Mouse (Mus musculus): ENCODE data around the gene Plekhh2. TPM values are rescaled to one million over a fixed set of nuclear protein-coding genes. Genes with fewer than 3 reads are reported as not detected.

Gene Plekhh2
- polyA plus RNA-seq, 1 experiment, result 0.63 TPM

DNA sequence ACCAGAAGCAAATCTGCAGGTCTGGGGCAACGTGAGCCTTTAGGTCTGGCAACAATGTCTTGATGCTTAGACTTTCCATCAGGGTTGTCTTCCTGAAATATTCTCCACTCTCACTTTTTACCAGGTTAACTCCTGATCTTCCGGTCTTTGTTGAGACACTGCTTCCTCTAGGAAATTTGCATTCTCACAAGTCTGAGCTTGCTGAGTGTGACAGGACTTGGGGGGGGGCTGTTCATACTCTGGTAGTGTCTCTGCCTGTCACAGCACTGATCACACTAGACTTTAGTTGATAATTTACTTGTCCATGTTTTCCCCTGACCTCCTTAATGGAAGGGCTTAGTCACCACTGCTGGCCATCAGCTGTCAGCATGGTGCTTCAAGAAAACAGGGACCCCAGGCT lies 24.3 kb upstream of the Plekhh2 start:
- H3K4me3 ChIP-seq (ENCODE audit: insufficient read depth, low read length), result no peak overlapping the region
- no peak for TF ChIP-seq CTCF (IDR thresholded peaks at IDR 0.05; ENCODE audit: low read depth, low read length)
- H3K4me1 ChIP-seq (ENCODE audit: control insufficient read depth, insufficient read depth, low read length), result no peaks in the 10 kb centered on the region
- no peak overlapping the region for H3K27ac ChIP-seq (ENCODE audit: insufficient read depth, low read depth, low read length)

DNA sequence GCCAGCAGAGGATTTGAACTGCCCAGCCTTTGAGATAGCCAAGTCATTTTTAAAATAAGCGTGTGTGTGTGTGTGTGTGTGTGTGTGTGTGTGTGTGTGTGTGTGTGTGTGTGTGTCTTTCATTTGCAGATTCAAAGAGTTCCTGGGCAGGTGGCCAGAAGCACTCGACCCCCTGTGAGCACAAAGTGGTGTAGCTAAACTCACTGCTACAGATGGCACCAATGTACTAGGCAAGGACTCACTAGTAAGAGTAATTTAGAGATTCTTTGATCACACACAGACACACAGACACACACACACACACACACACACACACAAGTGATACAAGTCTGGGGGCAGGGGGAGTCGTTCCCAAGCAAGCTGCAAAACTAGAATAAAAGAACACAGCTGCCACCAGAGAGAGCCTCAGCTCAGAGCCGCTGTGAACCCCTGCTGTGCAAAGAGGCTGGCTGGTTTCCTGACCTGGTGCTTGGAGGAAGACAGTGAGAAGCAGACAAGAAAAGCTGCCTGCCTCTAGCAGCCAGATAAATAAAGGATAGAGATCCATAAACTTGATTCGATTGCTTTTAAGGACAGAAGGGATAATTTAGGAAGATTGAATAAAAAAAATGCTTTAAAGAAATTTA lies 19.3 kb upstream of the Plekhh2 start:
- Histone ChIP-seq H3K27ac (ENCODE audit: insufficient read depth, low read depth, low read length) (no peak overlapping the region), H3K4me3 (ENCODE audit: insufficient read depth, low read length) (no peak overlapping the region), H3K4me1 (ENCODE audit: control insufficient read depth, insufficient read depth, low read length) (no peaks in the 10 kb centered on the region)
- no peak for TF ChIP-seq CTCF (IDR thresholded peaks at IDR 0.05; ENCODE audit: low read depth, low read length)
- no peak for TF ChIP-seq POLR2A (IDR thresholded peaks at IDR 0.05; ENCODE audit: borderline replicate concordance, low read depth, low read length)

DNA sequence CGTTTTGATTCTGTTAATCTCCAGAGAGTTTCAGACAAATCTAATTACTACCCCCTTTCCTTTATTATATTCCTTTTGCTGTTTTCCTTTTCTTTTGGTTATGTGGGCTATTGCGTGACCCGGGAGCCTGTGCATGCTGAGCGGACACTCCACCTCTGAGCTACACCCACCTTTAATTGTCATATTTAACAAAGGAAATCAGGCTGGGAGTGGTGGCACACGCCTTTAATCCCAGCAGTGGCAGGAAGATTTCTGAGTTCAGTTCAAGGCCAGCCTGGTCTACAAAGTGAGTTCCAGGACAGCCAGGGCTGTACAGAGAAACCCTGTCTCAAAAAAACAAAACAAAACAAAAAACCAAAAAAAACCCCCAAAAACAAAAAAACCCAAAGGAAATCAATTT lies 14.7 kb upstream of the Plekhh2 start:
- Histone ChIP-seq H3K4me3 (ENCODE audit: insufficient read depth, low read length) (no peak overlapping the region), H3K4me1 (ENCODE audit: control insufficient read depth, insufficient read depth, low read length) (no peaks in the 10 kb centered on the region), H3K27ac (ENCODE audit: insufficient read depth, low read depth, low read length) (no peak overlapping the region)
- TF ChIP-seq POLR2A (IDR thresholded peaks at IDR 0.05; ENCODE audit: borderline replicate concordance, low read depth, low read length) (no peak), CTCF (IDR thresholded peaks at IDR 0.05; ENCODE audit: low read depth, low read length) (no peak)

DNA sequence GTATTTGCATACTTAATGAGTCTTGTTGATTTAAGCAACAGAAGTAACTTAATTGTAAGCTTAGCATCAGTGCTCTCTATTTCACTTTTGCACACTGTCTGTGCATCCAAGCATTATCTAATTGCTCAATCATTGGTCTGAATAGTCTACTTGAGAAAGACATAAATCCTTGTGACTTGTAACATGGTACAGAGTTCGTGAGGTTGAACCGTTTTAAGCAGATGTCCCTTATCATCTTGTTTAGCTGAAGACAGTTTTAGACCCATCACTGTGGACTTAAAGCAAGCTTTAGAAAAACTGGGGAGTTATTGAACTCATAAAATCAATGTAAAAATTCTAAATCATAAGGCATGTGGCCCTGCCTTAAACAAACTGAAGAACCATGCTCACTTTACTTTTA lies 14.1 kb upstream of the Plekhh2 start:
- H3K4me1 ChIP-seq (ENCODE audit: control insufficient read depth, insufficient read depth, low read length), result no peaks in the 10 kb centered on the region
- no peak overlapping the region for H3K4me3 ChIP-seq (ENCODE audit: insufficient read depth, low read length)
- H3K27ac ChIP-seq (ENCODE audit: insufficient read depth, low read depth, low read length), result no peak overlapping the region
- TF ChIP-seq POLR2A (IDR thresholded peaks at IDR 0.05; ENCODE audit: borderline replicate concordance, low read depth, low read length), result no peak
- TF ChIP-seq CTCF (IDR thresholded peaks at IDR 0.05; ENCODE audit: low read depth, low read length), result no peak

DNA sequence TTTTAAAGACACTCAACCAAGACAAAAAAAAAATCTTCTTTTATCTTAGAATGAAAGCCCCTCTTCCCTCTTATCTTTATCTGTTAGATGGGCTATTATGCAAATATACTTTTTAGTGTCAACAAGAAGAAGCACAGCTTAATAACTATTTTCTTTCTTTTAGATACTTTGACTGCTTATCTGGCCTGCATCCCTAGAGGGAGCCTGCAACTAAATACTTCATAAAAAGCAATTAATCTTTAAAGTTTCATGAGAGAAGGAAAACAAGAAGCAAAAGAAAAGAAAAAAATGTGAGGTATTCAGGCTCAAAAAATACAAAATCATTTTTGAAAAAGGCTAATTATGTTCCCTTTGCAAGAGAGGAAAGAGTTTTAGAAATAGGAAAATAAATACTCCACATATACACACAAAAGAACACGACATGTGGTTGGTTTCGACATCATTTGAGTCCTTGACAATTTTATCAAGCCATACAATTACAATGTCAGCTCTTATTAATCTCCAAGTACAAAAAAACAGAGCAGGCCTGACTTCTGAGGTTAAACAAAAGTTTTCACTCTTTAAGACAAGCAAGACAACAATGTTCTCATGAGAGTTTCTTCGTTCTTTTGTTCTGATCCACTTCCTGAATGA lies 13.6 kb upstream of the Plekhh2 start:
- TF ChIP-seq CTCF (IDR thresholded peaks at IDR 0.05; ENCODE audit: low read depth, low read length), result no peak
- no peak for TF ChIP-seq POLR2A (IDR thresholded peaks at IDR 0.05; ENCODE audit: borderline replicate concordance, low read depth, low read length)
- Histone ChIP-seq H3K27ac (ENCODE audit: insufficient read depth, low read depth, low read length) (no peak overlapping the region), H3K4me3 (ENCODE audit: insufficient read depth, low read length) (no peak overlapping the region), H3K4me1 (ENCODE audit: control insufficient read depth, insufficient read depth, low read length) (no peaks in the 10 kb centered on the region)

DNA sequence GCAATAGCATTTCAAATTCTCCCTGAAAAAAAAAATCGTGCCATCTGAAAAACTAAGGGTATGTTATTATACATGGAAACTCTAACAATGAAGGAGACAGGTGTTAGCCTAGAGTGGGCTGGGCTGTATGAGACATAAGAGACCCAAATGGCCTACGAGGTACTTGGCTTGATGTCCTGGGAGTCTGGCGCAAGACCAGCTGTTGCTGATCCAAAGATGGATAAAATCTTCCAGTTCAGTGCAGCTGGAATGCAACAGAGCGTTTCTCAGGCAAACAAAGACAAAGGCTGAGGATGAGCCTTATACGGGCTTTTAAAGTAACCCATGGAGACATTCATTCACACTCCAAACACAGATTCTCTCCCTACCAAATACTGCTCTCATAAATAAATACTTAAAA lies 13.1 kb upstream of the Plekhh2 start:
- no peak for TF ChIP-seq POLR2A (IDR thresholded peaks at IDR 0.05; ENCODE audit: borderline replicate concordance, low read depth, low read length)
- no peak for TF ChIP-seq CTCF (IDR thresholded peaks at IDR 0.05; ENCODE audit: low read depth, low read length)
- H3K4me3 ChIP-seq (ENCODE audit: insufficient read depth, low read length), result no peak overlapping the region
- H3K27ac ChIP-seq (ENCODE audit: insufficient read depth, low read depth, low read length), result no peak overlapping the region
- no peaks in the 10 kb centered on the region for H3K4me1 ChIP-seq (ENCODE audit: control insufficient read depth, insufficient read depth, low read length)

DNA sequence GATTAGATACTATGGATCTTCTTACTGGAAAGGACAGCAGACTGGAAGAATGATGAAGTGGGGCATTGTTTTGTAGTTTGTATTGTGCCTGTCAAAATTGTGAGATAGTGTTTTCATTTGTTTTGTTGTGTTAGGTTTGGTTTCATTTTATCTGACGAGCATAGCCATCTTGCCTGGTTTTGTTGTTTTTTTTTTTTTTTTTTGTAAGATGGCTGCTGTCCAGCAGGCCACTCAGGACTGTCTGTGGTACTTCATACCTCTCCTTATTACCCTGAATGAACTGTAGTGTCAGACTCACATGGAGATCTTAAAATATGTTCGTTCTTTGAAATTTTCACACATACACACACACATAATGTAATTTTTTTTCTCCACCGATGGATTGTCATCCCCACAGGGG lies 9.4 kb upstream of the Plekhh2 start:
- TF ChIP-seq POLR2A (IDR thresholded peaks at IDR 0.05; ENCODE audit: borderline replicate concordance, low read depth, low read length) (no peak), CTCF (IDR thresholded peaks at IDR 0.05; ENCODE audit: low read depth, low read length) (no peak)

DNA sequence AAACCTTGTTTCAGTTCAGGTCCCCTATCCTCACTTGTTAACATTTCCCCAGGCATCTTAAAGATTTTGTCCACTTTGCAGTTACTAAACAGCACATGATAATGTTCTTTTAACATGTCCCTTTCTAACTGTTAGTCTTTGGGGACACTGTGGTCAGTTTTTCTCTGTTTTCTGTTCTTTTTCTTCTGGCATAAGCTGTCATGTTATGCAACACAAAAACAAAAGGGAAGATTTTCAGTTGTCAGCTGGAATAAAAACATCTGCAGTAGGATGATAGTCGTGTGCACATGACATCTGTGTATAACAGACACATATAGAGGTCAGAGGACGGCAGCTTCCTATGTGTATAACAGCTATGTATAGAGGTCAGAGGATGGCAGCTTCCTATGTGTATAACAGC lies 5.8 kb upstream of the Plekhh2 start:
- no peak overlapping the region for H3K27ac ChIP-seq (ENCODE audit: insufficient read depth, low read depth, low read length)
- H3K4me1 ChIP-seq (ENCODE audit: control insufficient read depth, insufficient read depth, low read length), result peaks cover 21% of the 10 kb centered on the region
- no peak overlapping the region for H3K4me3 ChIP-seq (ENCODE audit: insufficient read depth, low read length)
- TF ChIP-seq CTCF (IDR thresholded peaks at IDR 0.05; ENCODE audit: low read depth, low read length), result no peak
- no peak for TF ChIP-seq POLR2A (IDR thresholded peaks at IDR 0.05; ENCODE audit: borderline replicate concordance, low read depth, low read length)

More for the DNA sequence above, 9.4 kb upstream of the Plekhh2 start:
- no peak overlapping the region for H3K27ac ChIP-seq (ENCODE audit: insufficient read depth, low read depth, low read length)
- H3K4me1 ChIP-seq (ENCODE audit: control insufficient read depth, insufficient read depth, low read length), result peaks cover 3% of the 10 kb centered on the region
- no peak overlapping the region for H3K4me3 ChIP-seq (ENCODE audit: insufficient read depth, low read length)

DNA sequence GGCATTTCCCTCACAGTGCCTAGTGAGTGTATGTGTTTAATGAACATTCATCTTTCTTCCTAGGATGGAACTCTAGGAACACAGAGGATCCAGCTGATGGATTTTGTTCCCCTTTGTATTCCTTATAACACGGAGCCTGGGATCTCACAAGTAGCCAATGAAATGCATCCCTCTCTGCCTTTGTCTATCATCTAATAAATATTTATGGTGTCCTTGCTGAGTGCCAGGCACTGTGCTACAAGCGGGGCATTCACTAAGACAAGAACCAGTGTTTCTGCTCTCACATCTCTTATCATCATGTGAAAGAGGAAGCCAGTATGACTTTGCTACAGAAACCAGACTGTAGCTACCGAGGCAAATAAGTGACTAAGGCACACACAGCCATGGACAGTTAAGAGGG lies 3.0 kb upstream of the Plekhh2 start:
- no peak for TF ChIP-seq POLR2A (IDR thresholded peaks at IDR 0.05; ENCODE audit: borderline replicate concordance, low read depth, low read length)
- TF ChIP-seq CTCF (IDR thresholded peaks at IDR 0.05; ENCODE audit: low read depth, low read length), result no peak
- Histone ChIP-seq H3K4me1 (ENCODE audit: control insufficient read depth, insufficient read depth, low read length) (peaks cover 33% of the 10 kb centered on the region), H3K27ac (ENCODE audit: insufficient read depth, low read depth, low read length) (no peak overlapping the region), H3K4me3 (ENCODE audit: insufficient read depth, low read length) (no peak overlapping the region)

DNA sequence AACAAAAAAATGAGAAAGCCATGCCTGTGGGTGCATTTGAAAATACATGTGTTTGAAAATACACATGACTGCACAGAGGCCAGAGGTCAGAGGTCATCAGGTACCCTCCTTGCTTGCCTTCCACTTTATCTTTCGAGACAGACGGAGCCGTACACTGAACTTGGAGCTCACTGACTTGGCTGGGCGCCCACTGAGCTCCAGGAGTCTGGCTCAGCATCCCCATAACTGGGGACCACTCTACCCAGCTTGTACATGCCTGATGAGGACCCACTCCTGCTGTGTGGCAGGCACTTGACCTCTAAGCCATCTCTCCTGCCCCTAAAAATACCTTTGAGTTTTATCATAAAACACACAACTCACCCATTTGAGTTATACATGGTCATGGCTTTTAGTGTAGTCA lies 2.5 kb upstream of the Plekhh2 start:
- no peak overlapping the region for H3K4me3 ChIP-seq (ENCODE audit: insufficient read depth, low read length)
- peaks cover 33% of the 10 kb centered on the region for H3K4me1 ChIP-seq (ENCODE audit: control insufficient read depth, insufficient read depth, low read length)
- TF ChIP-seq POLR2A (IDR thresholded peaks at IDR 0.05; ENCODE audit: borderline replicate concordance, low read depth, low read length) (no peak), CTCF (IDR thresholded peaks at IDR 0.05; ENCODE audit: low read depth, low read length) (no peak)
- no peak overlapping the region; the same call in 1 of the 2 replicates for H3K27ac ChIP-seq (ENCODE audit: insufficient read depth, low read depth, low read length)

Data from bone marrow macrophage, adult 2 months (primary cell).